Mouse (Mus musculus) monocyte, adult 2 months (primary cell): Measurements from ENCODE around the gene Gm29776.

Source experiments
- DNase-seq, 2 experiments: peaks; one replicate each; pipeline ENCODE4 v3.0.0; 2022; ENCODE audit warnings: low spot score in 2 of 2, low read depth in 1 of 2

Gm29776 gene

DNA sequence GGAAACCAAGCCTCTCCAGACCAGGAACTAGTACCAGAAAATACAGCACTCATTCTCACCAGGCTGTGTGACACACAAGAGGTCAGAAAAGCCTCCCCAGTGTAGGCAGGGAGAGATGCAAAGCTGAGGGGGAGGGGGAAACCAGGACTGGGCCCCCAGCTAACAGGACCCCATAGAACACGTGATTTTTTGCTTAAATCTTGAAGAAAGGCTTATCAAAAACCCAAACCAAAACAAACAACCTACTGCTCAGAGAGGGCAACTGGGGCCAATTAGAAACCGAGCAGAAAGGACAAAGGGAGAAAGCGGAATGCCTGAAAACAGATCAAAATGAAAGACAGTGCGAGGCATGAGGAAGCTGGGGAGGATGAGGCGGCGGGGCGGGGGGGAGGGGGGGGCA, 45.8 kb downstream of the Gm29776 start:
- no peak for DNase-seq

DNA sequence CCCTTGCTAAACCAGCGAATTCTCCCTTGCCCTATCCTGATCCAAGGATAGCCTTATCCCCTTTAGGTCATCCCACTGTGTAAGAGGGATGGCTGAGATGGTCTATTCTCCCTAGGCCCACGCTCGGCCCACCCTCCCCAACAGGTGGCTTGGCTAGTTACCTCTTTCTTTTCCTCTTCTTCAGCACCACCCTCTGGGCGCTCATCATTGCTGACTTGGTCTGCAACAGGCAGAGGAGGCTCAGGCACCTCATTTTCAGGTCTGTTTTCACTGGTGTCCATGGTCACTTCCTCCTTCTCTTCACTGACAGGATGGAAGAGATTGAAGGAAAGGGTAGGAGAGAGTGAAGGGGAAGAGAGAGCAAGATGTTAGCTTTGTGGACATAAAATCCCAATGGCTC, 47.1 kb downstream of the Gm29776 start:
- no peak for DNase-seq

- DNase-seq, result peak; percentile 70 to 75
Observed at GRCm38 (mm10) chr14:54650621-54651454, 47.8 kb downstream of the Gm29776 start.

- DNase-seq, result no peak
Observed at GRCm38 (mm10) chr14:54647900-54648299, 50.7 kb downstream of the Gm29776 start.

DNA sequence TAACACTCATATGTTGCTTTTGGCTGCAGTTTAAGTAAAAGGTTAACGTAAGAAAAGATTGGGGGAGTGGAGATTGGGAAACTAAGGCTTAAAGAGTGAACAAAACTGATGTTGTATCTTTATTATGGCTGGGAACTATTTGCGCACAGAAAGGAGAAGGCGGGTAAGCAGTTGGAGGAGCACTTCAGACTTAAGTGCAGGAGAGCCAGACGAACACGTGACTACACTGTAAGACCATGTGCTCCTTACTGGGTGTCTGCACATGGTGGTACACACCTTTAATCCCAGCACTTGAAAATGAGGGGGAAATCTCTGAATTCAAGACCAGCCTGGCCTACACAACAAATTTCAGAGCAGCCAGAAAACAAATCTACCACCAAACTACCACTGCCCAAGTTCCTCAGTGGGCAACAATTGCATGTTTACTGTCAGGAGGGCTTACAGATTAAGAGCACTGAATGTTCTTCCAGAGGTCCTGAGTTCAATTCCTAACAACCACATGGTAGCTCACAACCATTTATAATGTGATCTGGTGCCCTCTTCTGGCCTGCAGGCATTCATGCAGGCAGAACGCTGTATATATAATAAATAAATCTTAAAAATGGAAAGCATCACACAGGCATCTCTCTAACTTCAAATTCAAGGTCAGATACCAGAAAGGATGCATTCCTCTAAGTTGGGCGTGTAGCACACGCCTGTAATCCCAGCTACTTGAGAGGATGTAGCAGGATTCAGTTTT, 51.6 kb downstream of the Gm29776 start:
- no peak for DNase-seq

GRCm38 (mm10) chr14:54646455-54646854, 52.2 kb downstream of the Gm29776 start:
- no peak for DNase-seq

DNA sequence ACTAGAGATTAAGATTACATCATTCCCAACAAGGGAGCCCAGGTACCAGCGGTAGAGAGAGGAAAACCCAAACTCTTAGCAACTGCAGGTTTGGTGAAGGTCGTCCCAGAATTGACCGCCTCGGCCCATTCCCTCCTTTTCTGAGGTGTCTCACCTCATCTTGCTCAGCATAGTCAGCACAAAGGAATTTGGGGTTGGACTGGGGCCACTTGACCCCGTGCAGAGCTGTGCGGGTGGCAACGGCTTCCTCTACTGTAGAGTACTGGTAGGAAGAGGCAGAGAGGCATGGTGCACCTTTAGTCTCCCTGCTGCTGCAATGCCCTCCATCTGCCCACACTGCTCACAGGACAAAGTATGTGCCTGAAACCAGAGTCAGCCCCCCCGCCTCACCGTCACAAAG, 54.3 kb downstream of the Gm29776 start:
- no peak for DNase-seq

- DNase-seq, result no peak
Observed at GRCm38 (mm10) chr14:54643011-54643410, 55.6 kb downstream of the Gm29776 start.
